Comparison of ENCODE assay signal across 8 mouse cellular contexts in genomic region chr12:75733331-75734070, GRCm38 (mm10). TPM values are rescaled to one million over a fixed set of nuclear protein-coding genes. Genes with fewer than 3 reads are reported as not detected.
A peak's percentile ranks its signal among the peaks of the same experiment; 100 is the strongest.
DNase-seq lines count a peak whose midpoint lies in the region; ATAC-seq and TF ChIP-seq lines count a peak whose summit lies in the region.

No protein-coding gene starts in this region.

- 24% methylated on average over 7 of the region's 7 CpGs for WGBS in lung, embryonic 14.5 days
- whole genome bisulfite sequencing in embryonic facial prominence, embryonic 12.5 days, result 40% methylated on average over 7 of the region's 7 CpGs
- WGBS in hindbrain, postnatal 0 days, result 39% methylated on average over 7 of the region's 7 CpGs
- 55% methylated on average over 7 of the region's 7 CpGs for WGBS in midbrain, embryonic 11.5 days

- no peak for ATAC-seq in lung, embryonic 14.5 days (ENCODE audit: insufficient read depth)
- ATAC-seq in embryonic facial prominence, embryonic 12.5 days (ENCODE audit: insufficient number of reproducible peaks, insufficient read depth, low FRiP score, low TSS enrichment), result no peak
- ATAC-seq in hindbrain, postnatal 0 days, result no peak
- no peak for ATAC-seq in midbrain, embryonic 11.5 days (ENCODE audit: low FRiP score)

- no peak for DNase-seq in lung, embryonic 14.5 days
- no peak for DNase-seq in lung, postnatal 4 days
- no peak for DNase-seq in hindbrain, postnatal 0 days (ENCODE audit: low spot score)
- peak; percentile 84 for DNase-seq in midbrain, embryonic 11.5 days (ENCODE audit: low spot score, missing footprints)
- no peak for DNase-seq in cerebellum, adult 18-20 months
- DNase-seq in left cerebral cortex, adult 8-10 months (ENCODE audit: low spot score in 2 of 2), result no peak
- no peak for DNase-seq in cerebellum, postnatal 10 days

- H3K4me1 ChIP-seq in lung, embryonic 14.5 days (ENCODE audit: insufficient read depth), result peaks cover 7% of the 10 kb centered on the region; the same call in 1 of the 2 replicates
- H3K4me1 ChIP-seq in embryonic facial prominence, embryonic 12.5 days, result peaks cover 6% of the 10 kb centered on the region
- peaks cover 8% of the 10 kb centered on the region; the same call in 1 of the 2 replicates for H3K4me1 ChIP-seq in hindbrain, postnatal 0 days (ENCODE audit: insufficient read depth, low read length)
- peaks cover 9% of the 10 kb centered on the region for H3K4me1 ChIP-seq in midbrain, embryonic 11.5 days (ENCODE audit: control insufficient read depth, insufficient read depth, low read length)

- peak overlapping the region; percentile 98 for H3K4me2 ChIP-seq in lung, embryonic 14.5 days
- H3K4me2 ChIP-seq in embryonic facial prominence, embryonic 12.5 days (replicated peaks), result peak overlapping the region; percentile 87
- H3K4me2 ChIP-seq in hindbrain, postnatal 0 days (ENCODE audit: low read depth, low read length), result peak overlapping the region; percentile 99
- H3K4me2 ChIP-seq in midbrain, embryonic 11.5 days, result peak overlapping the region; percentile 97; the same call in 1 of the 2 replicates

- no peaks in the 10 kb centered on the region for H3K36me3 ChIP-seq in lung, embryonic 14.5 days (ENCODE audit: insufficient read depth)
- H3K36me3 ChIP-seq in embryonic facial prominence, embryonic 12.5 days, result peaks cover 4% of the 10 kb centered on the region
- H3K36me3 ChIP-seq in hindbrain, postnatal 0 days (ENCODE audit: insufficient read depth, low read length), result no peaks in the 10 kb centered on the region
- H3K36me3 ChIP-seq in midbrain, embryonic 11.5 days (ENCODE audit: control insufficient read depth, insufficient read depth, low read length), result no peaks in the 10 kb centered on the region; the same call in 1 of the 2 replicates

- no peak overlapping the region for H3K27ac ChIP-seq in lung, embryonic 14.5 days (ENCODE audit: low read depth)
- no peak overlapping the region for H3K27ac ChIP-seq in embryonic facial prominence, embryonic 12.5 days
- H3K27ac ChIP-seq in hindbrain, postnatal 0 days, result no peak overlapping the region
- no peak overlapping the region for H3K27ac ChIP-seq in midbrain, embryonic 11.5 days (ENCODE audit: low read depth, low read length)

- no peaks in the 10 kb centered on the region for H3K27me3 ChIP-seq in lung, embryonic 14.5 days (ENCODE audit: insufficient read depth, low read length)
- H3K27me3 ChIP-seq in embryonic facial prominence, embryonic 12.5 days, result no peaks in the 10 kb centered on the region
- H3K27me3 ChIP-seq in hindbrain, postnatal 0 days (ENCODE audit: insufficient read depth, low read length), result no peaks in the 10 kb centered on the region
- peaks cover 3% of the 10 kb centered on the region; the same call in 1 of the 2 replicates for H3K27me3 ChIP-seq in midbrain, embryonic 11.5 days (ENCODE audit: control insufficient read depth, insufficient read depth, low read length)

- H3K9me3 ChIP-seq in lung, embryonic 14.5 days (ENCODE audit: low read depth, low read length), result no peaks in the 10 kb centered on the region
- H3K9me3 ChIP-seq in embryonic facial prominence, embryonic 12.5 days, result no peaks in the 10 kb centered on the region
- no peaks in the 10 kb centered on the region for H3K9me3 ChIP-seq in hindbrain, postnatal 0 days (ENCODE audit: low read length)
- no peaks in the 10 kb centered on the region for H3K9me3 ChIP-seq in midbrain, embryonic 11.5 days (ENCODE audit: control insufficient read depth, low read length)

- TF ChIP-seq CTCF in lung, embryonic 14.5 days (IDR thresholded peaks at IDR 0.05; ENCODE audit: low read depth), result no peak
- no peak for TF ChIP-seq CTCF in hindbrain, postnatal 0 days (IDR thresholded peaks at IDR 0.05; ENCODE audit: low read depth)

- H3K4me3 ChIP-seq in lung, embryonic 14.5 days (ENCODE audit: low read depth, low read length), result peak overlapping the region; percentile 60
- peak overlapping the region; percentile 66 for H3K4me3 ChIP-seq in embryonic facial prominence, embryonic 12.5 days
- peak overlapping the region; percentile 89 for H3K4me3 ChIP-seq in hindbrain, postnatal 0 days (ENCODE audit: low read length)
- no peak overlapping the region for H3K4me3 ChIP-seq in midbrain, embryonic 11.5 days (ENCODE audit: low read depth, low read length)

- H3K9ac ChIP-seq in lung, embryonic 14.5 days, result peak overlapping the region; percentile 38
- no peak overlapping the region for H3K9ac ChIP-seq in embryonic facial prominence, embryonic 12.5 days
- H3K9ac ChIP-seq in hindbrain, postnatal 0 days (replicated peaks; ENCODE audit: low read length), result peak overlapping the region; percentile 24; the same call in 1 of the 2 replicates
- no peak overlapping the region for H3K9ac ChIP-seq in midbrain, embryonic 11.5 days (ENCODE audit: low read length)

RNA-seq across cellular contexts. Expression of gene Sgpp1, which starts 2.0 kb away (rescaled TPM):
- 19.1 and 21.1 TPM in 2 replicates for polyA plus RNA-seq in lung, embryonic 14.5 days (2014; fragmentation: Nextera tagmentation; extraction: Ambion mirVana)
- 13.9 and 15.3 TPM in 2 replicates for polyA plus RNA-seq in embryonic facial prominence, embryonic 12.5 days (2016; fragmentation: Nextera tagmentation; extraction: Ambion mirVana)
- 38.5 and 42.6 TPM in 2 replicates for total RNA-seq in hindbrain, postnatal 0 days (2014; rRNA removed)
- polyA plus RNA-seq in hindbrain, postnatal 0 days (2015; fragmentation: Nextera tagmentation; extraction: Ambion mirVana), result 15.7 and 16.3 TPM in 2 replicates
- polyA plus RNA-seq in midbrain, embryonic 11.5 days (2014; fragmentation: Nextera tagmentation; extraction: Ambion mirVana), result 10.0 and 10.2 TPM in 2 replicates
- 10 to 100 TPM; 30.8 to 34.6 (median 32.8) TPM for total RNA-seq in left cerebral cortex, adult 8-10 months (2022)

Comparison
In these comparisons a context has a peak if more than half of its experiments do, and no peak if none do; other contexts are left out.
1. H3K9ac ChIP-seq: peak in lung, embryonic 14.5 days (single experiment) and hindbrain, postnatal 0 days (single experiment); none in embryonic facial prominence, embryonic 12.5 days (single experiment) and midbrain, embryonic 11.5 days (single experiment).
2. Peak in every context shown above with its lines, with median percentiles within 50 percentile points of each other: H3K4me2 ChIP-seq.